Mouse (Mus musculus) gastrocnemius, adult 2 months (tissue): ENCODE measurements around the gene Rab3b. TPM values are rescaled to one million over a fixed set of nuclear protein-coding genes. Genes with fewer than 3 reads are reported as not detected.

Experiments
- DNase-seq: peaks from one replicate; pipeline ENCODE4 v3.0.0; 2022
- H3K27ac ChIP-seq: fragments of 200-600 bp; 2 replicates; pipeline ENCODE4 v1.8.1; 2022; ENCODE audit warnings: mild to moderate bottlenecking
- H3K4me3 ChIP-seq: fragments of 200-600 bp; 2 replicates; pipeline ENCODE4 v1.8.1; 2022; ENCODE audit warnings: mild to moderate bottlenecking, moderate library complexity
- CTCF ChIP-seq: fragments of 200-600 bp; IDR thresholded peaks from 2 replicates; pipeline ENCODE4 v1.8.1; 2022; ENCODE audit warnings: antibody characterized with exemption, mild to moderate bottlenecking, moderate library complexity
- intact Hi-C: fragments of 180-260 bp; cut with DNase I; formaldehyde crosslinking; loops from one replicate; pipeline ENCODE4 v1.15.1; 2025
- total RNA-seq, 2 experiments: library from RNA; stranded (reverse); gene quantifications; 2 replicates each; pipeline ENCODE4 v1.2.3; 2021

The Rab3b gene
- total RNA-seq, 2 experiments from 2014 or later = 0.42 TPM; not detected in 1

- TF ChIP-seq CTCF = no peak
- Histone ChIP-seq H3K4me3 (peak within 1 kb of the TSS; percentile 98), H3K27ac (peak within 1 kb of the TSS; percentile 89)
- intact Hi-C loops = loop anchor here (1.0 kb wide), 1 partner anchor 15 kb away; the partner anchor contains the start of gene Btf3l4
- peak; percentile 91 for DNase-seq
These were observed 31.0 kb upstream of the Rab3b start, which contains the start of gene Kti12 for GRCm38 (mm10) chr4:108847715-108848504. TSS of gene Kti12 (plus strand) at chr4:108847785.

GRCm38 (mm10) chr4:108848505-108848848 is 30.4 kb upstream of the Rab3b start, which contains the start of gene A730015C16Rik:
TSS of gene A730015C16Rik (minus strand) at chr4:108848619.
- Histone ChIP-seq H3K4me3 (peak within 1 kb of the TSS; percentile 98), H3K27ac (peak within 1 kb of the TSS; percentile 89)
- TF ChIP-seq CTCF = no peak
- intact Hi-C loops = no loop called here
- peak; percentile 68 for DNase-seq

GRCm38 (mm10) chr4:108866806-108867205 is 12.1 kb upstream of the Rab3b start:
- DNase-seq = no peak
- TF ChIP-seq CTCF = no peak

GRCm38 (mm10) chr4:108869730-108870374 is 9.0 kb upstream of the Rab3b start:
- peak; percentile 95 for TF ChIP-seq CTCF
- Histone ChIP-seq H3K4me3 (no peak overlapping the region), H3K27ac (no peak overlapping the region)
- DNase-seq = peak; percentile 67
- intact Hi-C loops = loop anchor here (1.0 to 5.0 kb wide), 4 partner anchors 107 to 297 kb away; no protein-coding TSS in a partner anchor

More at GRCm38 (mm10) chr4:108866806-108867205, 12.1 kb upstream of the Rab3b start:
- H3K4me3 ChIP-seq = no peak overlapping the region
- intact Hi-C loops = no loop called here
- H3K27ac ChIP-seq = no peak overlapping the region

- TF ChIP-seq CTCF = no peak
- intact Hi-C loops = loop anchor here (5.0 kb wide), 3 partner anchors 144 to 294 kb away; no protein-coding TSS in a partner anchor
- H3K27ac ChIP-seq = no peak overlapping the region
- no peak overlapping the region for H3K4me3 ChIP-seq
- DNase-seq = no peak
These were observed 5.1 kb upstream of the Rab3b start for GRCm38 (mm10) chr4:108873746-108874145.

- no peak overlapping the region for H3K27ac ChIP-seq
- TF ChIP-seq CTCF = no peak
- intact Hi-C loops = no loop called here
- no peak for DNase-seq
- no peak overlapping the region for H3K4me3 ChIP-seq
These were observed 962 bp upstream of the Rab3b start for GRCm38 (mm10) chr4:108877901-108878300.

GRCm38 (mm10) chr4:108883815-108884214 is 5.0 kb downstream of the Rab3b start:
- Histone ChIP-seq H3K27ac (no peak overlapping the region), H3K4me3 (no peak overlapping the region)
- TF ChIP-seq CTCF = no peak
- intact Hi-C loops = no loop called here
- no peak for DNase-seq

- Histone ChIP-seq H3K4me3 (no peak overlapping the region), H3K27ac (no peak overlapping the region)
- TF ChIP-seq CTCF = no peak
- intact Hi-C loops = no loop called here
- no peak for DNase-seq
These were observed 8.6 kb downstream of the Rab3b start for GRCm38 (mm10) chr4:108887456-108887855.

GRCm38 (mm10) chr4:108890876-108891275 is 12.0 kb downstream of the Rab3b start:
- Histone ChIP-seq H3K27ac (no peak overlapping the region), H3K4me3 (no peak overlapping the region)
- intact Hi-C loops = no loop called here
- no peak for TF ChIP-seq CTCF
- no peak for DNase-seq

- intact Hi-C loops = no loop called here
- Histone ChIP-seq H3K4me3 (no peak overlapping the region), H3K27ac (no peak overlapping the region)
- no peak for DNase-seq
- no peak for TF ChIP-seq CTCF
These were observed 21.6 kb downstream of the Rab3b start for GRCm38 (mm10) chr4:108900421-108900820.

GRCm38 (mm10) chr4:108902886-108903285 is 24.0 kb downstream of the Rab3b start:
- Histone ChIP-seq H3K27ac (no peak overlapping the region), H3K4me3 (no peak overlapping the region)
- intact Hi-C loops = no loop called here
- TF ChIP-seq CTCF = no peak
- no peak for DNase-seq

GRCm38 (mm10) chr4:108903346-108903745 is 24.5 kb downstream of the Rab3b start:
- H3K4me3 ChIP-seq = no peak overlapping the region
- DNase-seq = no peak
- no peak overlapping the region for H3K27ac ChIP-seq
- intact Hi-C loops = no loop called here
- TF ChIP-seq CTCF = no peak

GRCm38 (mm10) chr4:108904076-108904475 is 25.2 kb downstream of the Rab3b start:
- no peak for TF ChIP-seq CTCF
- intact Hi-C loops = no loop called here
- no peak overlapping the region for H3K4me3 ChIP-seq
- DNase-seq = no peak
- H3K27ac ChIP-seq = no peak overlapping the region
